Mouse (Mus musculus): Measurements from ENCODE around the gene Atp6v0d1. TPM values are rescaled to one million over a fixed set of nuclear protein-coding genes. Genes with fewer than 3 reads are reported as not detected.

The Atp6v0d1 gene
- 222 and 231 TPM in 2 replicates for polyA plus RNA-seq (2015; fragmentation: Nextera tagmentation; extraction: Ambion mirVana)

- ATAC-seq (ENCODE audit: low FRiP score, low read depth), result peak; percentile 98
- Histone ChIP-seq H3K9me3 (no peaks in the 10 kb centered on the region), H3K4me2 (peak within 1 kb of the TSS; percentile 86), H3K4me3 (peak within 1 kb of the TSS; percentile 78), H3K27me3 (no peaks in the 10 kb centered on the region), H3K27ac (replicated peaks) (peak within 1 kb of the TSS; percentile 89), H3K9ac (peak within 1 kb of the TSS; percentile 87), H3K4me1 (replicated peaks) (peaks cover 45% of the 10 kb centered on the region), H3K36me3 (no peaks in the 10 kb centered on the region)
- WGBS, result 2% methylated on average over 53 of the region's 53 CpGs
These were observed at the start of gene Atp6v0d1 for GRCm38 (mm10) chr8:105565952-105566702. Atp6v0d1 (minus strand) TSS chr8:105566047.

GRCm38 (mm10) chr8:105613830-105614511 lies 48.1 kb upstream of the Atp6v0d1 start:
- peak overlapping the region; percentile 39 for H3K4me3 ChIP-seq
- peak overlapping the region; percentile 37 for H3K9ac ChIP-seq
- peaks cover 11% of the 10 kb centered on the region; the same call in 1 of the 2 replicates for H3K27me3 ChIP-seq
- peaks cover 23% of the 10 kb centered on the region for H3K4me1 ChIP-seq (replicated peaks)
- WGBS, result 1% methylated on average over 47 of the region's 50 CpGs
- H3K4me2 ChIP-seq, result peak overlapping the region; percentile 88
- no peak overlapping the region for H3K27ac ChIP-seq (replicated peaks)
- ATAC-seq (ENCODE audit: low FRiP score, low read depth), result peak; percentile 52
- H3K36me3 ChIP-seq, result peaks cover 38% of the 10 kb centered on the region
- H3K9me3 ChIP-seq, result no peaks in the 10 kb centered on the region

DNA sequence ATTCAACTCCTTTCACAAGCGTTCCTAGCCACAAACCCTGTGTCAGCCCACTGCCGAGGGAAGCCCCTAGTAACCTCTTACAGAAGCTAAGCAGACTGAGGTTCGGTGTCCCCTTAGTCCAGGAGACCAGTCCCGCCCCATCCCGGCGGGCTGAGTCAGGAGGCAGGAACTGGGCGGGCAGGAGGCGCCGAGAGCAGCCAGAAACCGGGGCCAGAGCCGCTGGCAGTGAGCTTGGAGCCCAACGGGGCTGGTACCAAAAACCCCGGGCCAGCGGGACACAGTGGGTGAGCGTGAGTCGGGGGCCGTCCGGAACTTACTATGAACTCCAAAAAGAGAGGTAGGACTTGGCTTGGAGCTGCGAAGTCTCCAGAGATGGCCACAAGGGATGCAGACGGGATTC lies 47.2 kb upstream of the Atp6v0d1 start:
- whole genome bisulfite sequencing, result 4% methylated on average over 20 of the region's 20 CpGs
- no peak overlapping the region for H3K9ac ChIP-seq
- ATAC-seq (ENCODE audit: low FRiP score, low read depth), result no peak
- no peaks in the 10 kb centered on the region for H3K9me3 ChIP-seq
- peak overlapping the region; percentile 39 for H3K4me3 ChIP-seq
- H3K4me2 ChIP-seq, result peak overlapping the region; percentile 88
- no peak overlapping the region for H3K27ac ChIP-seq (replicated peaks)
- peaks cover 23% of the 10 kb centered on the region for H3K4me1 ChIP-seq (replicated peaks)
- peaks cover 29% of the 10 kb centered on the region for H3K36me3 ChIP-seq
- H3K27me3 ChIP-seq, result peaks cover 11% of the 10 kb centered on the region; the same call in 1 of the 2 replicates

DNA sequence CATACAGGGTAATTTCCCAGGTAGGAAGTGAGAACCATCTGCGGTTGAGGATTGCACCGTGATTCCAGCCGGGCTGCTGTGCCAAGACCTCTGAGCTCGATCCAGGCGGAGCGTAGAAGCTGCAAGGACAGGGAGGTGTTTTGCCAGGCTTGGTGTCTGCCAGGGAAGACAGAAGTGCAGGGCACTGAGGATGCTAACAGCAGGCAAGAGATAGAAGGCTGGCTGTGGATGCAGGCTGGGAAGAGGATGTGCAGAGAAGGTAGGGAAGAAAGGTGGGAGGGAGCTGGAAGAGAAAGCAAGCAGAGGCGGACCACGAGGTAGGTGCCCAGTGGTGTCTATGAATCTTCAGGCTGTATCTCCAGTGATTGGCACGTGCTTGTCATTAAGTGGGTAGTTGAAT lies 46.0 kb upstream of the Atp6v0d1 start:
- H3K9ac ChIP-seq, result no peak overlapping the region
- WGBS, result 80% methylated on average over 9 of the region's 9 CpGs
- no peak overlapping the region for H3K27ac ChIP-seq (replicated peaks)
- H3K36me3 ChIP-seq, result peaks cover 17% of the 10 kb centered on the region
- ATAC-seq (ENCODE audit: low FRiP score, low read depth), result no peak
- no peak overlapping the region for H3K4me3 ChIP-seq
- no peak overlapping the region for H3K4me2 ChIP-seq
- H3K27me3 ChIP-seq, result peaks cover 11% of the 10 kb centered on the region; the same call in 1 of the 2 replicates
- H3K4me1 ChIP-seq (replicated peaks), result peaks cover 33% of the 10 kb centered on the region
- H3K9me3 ChIP-seq, result no peaks in the 10 kb centered on the region

DNA sequence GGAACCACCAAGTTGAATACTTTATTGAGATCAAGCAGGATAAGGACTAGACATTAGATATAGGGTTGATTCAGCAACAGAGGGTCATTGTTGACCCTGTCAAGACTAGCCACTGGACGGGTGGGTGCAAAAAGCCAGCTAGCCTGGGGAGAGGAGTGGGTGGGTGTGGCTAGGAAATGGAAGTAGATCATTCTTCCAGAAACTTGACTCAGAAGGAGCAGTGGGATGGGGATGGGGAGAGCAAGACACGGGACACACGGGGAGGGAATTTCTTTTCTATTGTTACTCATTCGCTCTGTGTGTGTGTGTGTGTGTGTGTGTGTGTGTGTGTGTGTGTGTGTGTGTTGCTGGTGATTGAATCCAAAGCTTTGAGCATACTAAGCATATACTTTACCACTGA lies 43.9 kb upstream of the Atp6v0d1 start:
- Histone ChIP-seq H3K9ac (no peak overlapping the region), H3K4me2 (no peak overlapping the region)
- WGBS, result 72% methylated on average over 4 of the region's 4 CpGs

DNA sequence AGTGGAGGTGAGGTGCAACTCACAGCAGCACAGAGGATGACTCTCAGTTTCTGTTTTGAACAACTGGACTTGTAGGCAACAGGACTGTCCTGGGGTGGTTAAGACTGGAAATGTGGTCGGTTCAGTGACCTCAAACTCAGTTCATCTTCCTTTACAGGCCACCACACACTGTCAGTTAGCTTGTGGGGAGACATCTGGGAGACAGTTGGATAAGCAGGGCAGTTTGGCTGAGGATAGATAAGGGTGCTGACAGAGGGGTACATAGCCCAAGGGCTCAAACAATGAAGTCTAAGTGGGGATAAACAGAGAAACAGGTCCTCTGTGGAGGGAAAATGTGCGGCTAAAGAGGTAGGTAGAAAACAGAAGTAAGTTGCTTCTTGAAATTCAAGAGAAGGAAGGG lies 43.5 kb upstream of the Atp6v0d1 start:
- Histone ChIP-seq H3K4me2 (no peak overlapping the region), H3K4me1 (replicated peaks) (peaks cover 46% of the 10 kb centered on the region)
- 72% methylated on average over 2 of the region's 2 CpGs for WGBS

More for the DNA sequence above, 43.9 kb upstream of the Atp6v0d1 start:
- Histone ChIP-seq H3K36me3 (0 out of 2 replicates have a peak, but pooled peaks cover under 1% of the 10 kb centered on the region), H3K4me3 (no peak overlapping the region), H3K27ac (replicated peaks) (no peak overlapping the region), H3K27me3 (peaks cover 11% of the 10 kb centered on the region; the same call in 1 of the 2 replicates), H3K9me3 (no peaks in the 10 kb centered on the region), H3K4me1 (replicated peaks) (peaks cover 44% of the 10 kb centered on the region)
- ATAC-seq (ENCODE audit: low FRiP score, low read depth), result no peak

GRCm38 (mm10) chr8:105607684-105608083 lies 41.8 kb upstream of the Atp6v0d1 start:
- H3K27ac ChIP-seq (replicated peaks), result no peak overlapping the region
- no peak overlapping the region for H3K9ac ChIP-seq
- H3K4me2 ChIP-seq, result peak overlapping the region; percentile 94; the same call in 1 of the 2 replicates
- no peaks in the 10 kb centered on the region for H3K36me3 ChIP-seq
- H3K4me1 ChIP-seq (replicated peaks), result peaks cover 33% of the 10 kb centered on the region
- H3K9me3 ChIP-seq, result no peaks in the 10 kb centered on the region
- no peak overlapping the region for H3K4me3 ChIP-seq
- peaks cover 10% of the 10 kb centered on the region; the same call in 1 of the 2 replicates for H3K27me3 ChIP-seq
- no peak for ATAC-seq (ENCODE audit: low FRiP score, low read depth)
- 29% methylated on average over 4 of the region's 4 CpGs for WGBS

More for the DNA sequence above, 43.5 kb upstream of the Atp6v0d1 start:
- H3K9me3 ChIP-seq, result no peaks in the 10 kb centered on the region
- no peak overlapping the region for H3K4me3 ChIP-seq
- H3K36me3 ChIP-seq, result no peaks in the 10 kb centered on the region
- H3K9ac ChIP-seq, result no peak overlapping the region
- peaks cover 11% of the 10 kb centered on the region; the same call in 1 of the 2 replicates for H3K27me3 ChIP-seq
- ATAC-seq (ENCODE audit: low FRiP score, low read depth), result no peak
- no peak overlapping the region for H3K27ac ChIP-seq (replicated peaks)

GRCm38 (mm10) chr8:105607062-105607461 lies 41.2 kb upstream of the Atp6v0d1 start:
- ATAC-seq (ENCODE audit: low FRiP score, low read depth), result no peak
- Histone ChIP-seq H3K9ac (peak overlapping the region; percentile 87), H3K27ac (replicated peaks) (peak overlapping the region; percentile 88), H3K4me2 (peak overlapping the region; percentile 94), H3K4me1 (replicated peaks) (peaks cover 33% of the 10 kb centered on the region), H3K9me3 (no peaks in the 10 kb centered on the region), H3K4me3 (peak overlapping the region; percentile 74), H3K27me3 (peaks cover 4% of the 10 kb centered on the region; the same call in 1 of the 2 replicates), H3K36me3 (no peaks in the 10 kb centered on the region)
- 7% methylated on average over 10 of the region's 10 CpGs for WGBS

DNA sequence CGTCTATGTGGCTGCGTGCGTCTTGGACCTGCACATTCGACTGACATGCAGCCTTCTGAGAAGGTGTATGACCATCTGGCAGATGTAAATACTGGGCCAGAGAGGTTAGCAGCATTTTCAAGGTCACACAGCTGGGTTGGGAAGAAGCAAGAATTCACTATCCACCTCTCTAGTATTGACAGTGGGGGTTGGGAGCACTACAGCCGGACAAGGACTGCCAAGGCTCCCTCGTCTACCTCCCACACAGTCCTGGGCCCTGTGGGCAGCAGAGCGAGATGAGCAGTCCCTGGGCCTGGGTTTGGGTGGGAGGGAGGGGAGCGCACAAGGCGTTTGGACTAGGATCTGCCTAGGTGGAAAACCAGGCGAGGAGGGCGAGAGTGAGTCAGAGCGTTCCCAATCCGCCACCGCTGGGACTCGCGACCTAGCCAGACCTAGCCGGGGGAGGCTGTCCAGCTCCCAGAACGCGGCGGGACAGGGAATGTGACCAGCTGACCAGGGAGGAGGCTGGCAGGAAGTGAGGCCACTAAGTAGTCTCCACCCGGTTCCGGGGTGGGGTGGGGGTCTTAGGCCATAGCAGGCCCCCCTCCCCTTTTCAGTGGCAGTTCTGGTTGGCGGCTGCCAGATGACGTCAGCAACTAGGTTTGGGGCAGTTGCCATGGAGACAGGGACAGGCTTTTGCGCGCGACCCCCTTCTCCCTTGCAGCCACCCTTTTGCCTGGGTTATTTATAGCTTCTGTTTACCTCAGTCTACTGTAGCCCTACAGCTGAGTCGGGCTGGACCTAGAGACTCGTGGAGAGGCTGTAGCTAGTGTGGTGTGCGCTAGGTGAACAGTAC lies 40.6 kb upstream of the Atp6v0d1 start:
- Histone ChIP-seq H3K4me2 (peak overlapping the region; percentile 94), H3K36me3 (no peaks in the 10 kb centered on the region), H3K27ac (replicated peaks) (peak overlapping the region; percentile 88), H3K4me1 (replicated peaks) (peaks cover 33% of the 10 kb centered on the region), H3K9me3 (no peaks in the 10 kb centered on the region), H3K9ac (peak overlapping the region; percentile 87), H3K27me3 (no peaks in the 10 kb centered on the region), H3K4me3 (peak overlapping the region; percentile 74)
- peak; percentile 81 for ATAC-seq (ENCODE audit: low FRiP score, low read depth)
- under 1% methylated on average over 30 of the region's 30 CpGs for WGBS

DNA sequence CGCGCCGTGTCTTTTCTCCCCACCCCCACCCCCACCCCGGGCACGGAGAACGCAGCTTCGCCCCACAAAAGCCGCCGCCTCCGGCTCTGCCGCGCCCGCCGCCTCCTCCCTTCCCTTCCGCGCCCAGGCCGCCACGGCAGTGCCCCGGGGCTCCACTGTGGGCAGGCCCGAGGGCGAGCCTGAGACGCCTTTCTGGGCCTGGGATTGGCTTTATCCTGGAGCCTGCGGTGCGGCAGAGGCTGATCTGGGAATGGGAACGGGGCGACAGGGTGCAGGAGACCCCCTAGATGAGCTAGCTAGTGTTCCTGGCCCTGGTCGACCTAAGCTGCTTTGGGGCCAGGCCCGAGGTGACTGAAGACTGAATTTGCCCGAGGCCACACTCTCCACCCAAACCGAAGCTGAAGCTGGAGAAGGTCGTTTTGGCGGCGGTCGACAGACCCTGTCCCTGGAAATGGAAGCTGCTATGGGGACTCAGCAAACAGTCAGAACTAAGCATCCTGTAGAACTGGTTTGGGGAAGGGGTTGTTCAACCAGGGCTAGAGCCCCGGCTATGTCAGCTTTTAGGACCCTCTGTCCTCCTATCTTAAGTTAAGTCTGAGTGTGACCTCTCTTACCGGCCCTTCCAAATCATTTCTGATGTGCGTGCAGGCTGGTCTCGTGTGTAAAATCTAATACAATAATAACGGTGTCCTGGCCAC lies 39.8 kb upstream of the Atp6v0d1 start:
- under 1% methylated on average over 36 of the region's 39 CpGs for WGBS
- H3K4me1 ChIP-seq (replicated peaks), result peaks cover 33% of the 10 kb centered on the region
- no peaks in the 10 kb centered on the region for H3K27me3 ChIP-seq
- peak overlapping the region; percentile 94 for H3K4me2 ChIP-seq
- H3K36me3 ChIP-seq, result no peaks in the 10 kb centered on the region
- peak overlapping the region; percentile 87 for H3K9ac ChIP-seq
- H3K27ac ChIP-seq (replicated peaks), result peak overlapping the region; percentile 88
- H3K9me3 ChIP-seq, result no peaks in the 10 kb centered on the region
- peak overlapping the region; percentile 74 for H3K4me3 ChIP-seq
- ATAC-seq (ENCODE audit: low FRiP score, low read depth), result peak; percentile 41

DNA sequence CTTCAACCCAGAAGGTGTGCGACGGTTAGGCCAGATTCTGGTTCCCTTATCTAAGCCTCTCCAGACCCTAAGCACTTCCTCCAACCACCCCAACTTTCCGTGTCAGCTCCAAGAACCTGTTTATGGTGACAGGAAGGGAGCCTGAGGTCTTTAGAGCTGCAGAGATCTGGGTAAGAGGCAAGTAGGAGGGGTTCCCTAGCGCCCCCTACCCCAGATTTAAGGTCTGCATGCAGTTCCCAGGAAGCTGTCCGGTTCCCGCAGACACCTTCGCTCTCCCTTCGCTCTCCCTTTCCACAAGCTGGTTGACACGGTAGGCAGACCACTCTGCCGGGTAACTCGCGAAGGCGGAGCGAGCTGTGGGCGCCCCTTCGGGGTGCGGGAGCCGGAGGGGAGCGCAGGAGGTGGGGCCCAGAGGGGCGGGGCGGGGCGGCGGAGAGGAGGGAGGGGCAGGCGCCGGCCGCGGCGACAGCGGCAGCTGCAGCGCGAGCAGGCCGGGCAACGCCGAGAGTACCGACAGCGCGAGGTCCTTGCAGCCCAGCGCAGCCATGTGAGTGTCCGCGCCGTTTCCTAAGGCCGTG lies 39.0 kb upstream of the Atp6v0d1 start, which contains the start of gene Ripor1:
Gene Ripor1 (plus strand): TSS at position 452 of the 578 bp plus-strand sequence.
- WGBS, result under 1% methylated on average over 38 of the region's 42 CpGs
- Histone ChIP-seq H3K4me1 (replicated peaks) (peaks cover 33% of the 10 kb centered on the region), H3K9me3 (no peaks in the 10 kb centered on the region), H3K27me3 (no peaks in the 10 kb centered on the region), H3K36me3 (no peaks in the 10 kb centered on the region), H3K9ac (peak within 1 kb of the TSS; percentile 87), H3K27ac (replicated peaks) (peak within 1 kb of the TSS; percentile 88), H3K4me3 (peak within 1 kb of the TSS; percentile 74), H3K4me2 (peak within 1 kb of the TSS; percentile 94)
- ATAC-seq (ENCODE audit: low FRiP score, low read depth), result peak; percentile 77
